Mouse (Mus musculus) heart, embryonic 13.5 days (tissue): ENCODE measurements at regions not wholly inside any gene's neighbourhood (a gene's known extent, or its start where the extent isn't known, plus 50 kb on each side); places are given as distances from the start of the nearest gene placed in this dataset.
"Not testable (repeated sequence)": the region's sequence is repeated elsewhere in the genome, so short reads cannot be mapped to it uniquely, and the experiment has no call there.

ENCODE experiments used
- ATAC-seq: fragments of 200-750 bp; cut with Nextera tagmentation; 2 replicates; pipeline ENCODE4 v1.8.0; 2017; ENCODE audit warnings: moderate TSS enrichment; ENCODE audit not compliant: insufficient number of reproducible peaks, low FRiP score, low TSS enrichment; ENCODE audit errors: extremely low read depth
- H3K27ac ChIP-seq: fragments of 300-500 bp; sonication (generic); replicated peaks from 2 replicates; pipeline ENCODE4 v1.5.1; 2015; ENCODE audit warnings: moderate library complexity, mild to moderate bottlenecking, inconsistent platforms
- H3K27me3 ChIP-seq: fragments of 300-500 bp; sonication (generic); replicated peaks from 2 replicates; pipeline ENCODE4 v1.6.1; 2015; ENCODE audit warnings: mild to moderate bottlenecking, inconsistent platforms
- H3K36me3 ChIP-seq: fragments of 300-500 bp; sonication (generic); 2 replicates; pipeline ENCODE4 v1.6.1; 2015; ENCODE audit warnings: mild to moderate bottlenecking, inconsistent platforms
- H3K4me1 ChIP-seq: fragments of 300-500 bp; sonication (generic); 2 replicates; pipeline ENCODE4 v1.6.1; 2015; ENCODE audit warnings: inconsistent platforms
- H3K4me2 ChIP-seq: fragments of 300-500 bp; sonication (generic); 2 replicates; pipeline ENCODE4 v1.6.1; 2015; ENCODE audit warnings: inconsistent platforms, mild to moderate bottlenecking, moderate library complexity
- H3K4me3 ChIP-seq: fragments of 300-500 bp; sonication (generic); 2 replicates; pipeline ENCODE4 v1.5.1; 2015; ENCODE audit warnings: moderate library complexity, mild to moderate bottlenecking, inconsistent platforms
- H3K9ac ChIP-seq: fragments of 300-500 bp; sonication (generic); 2 replicates; pipeline ENCODE4 v1.6.1; 2015; ENCODE audit warnings: inconsistent platforms, mild to moderate bottlenecking, moderate library complexity
- H3K9me3 ChIP-seq: fragments of 300-500 bp; sonication (generic); 2 replicates; pipeline ENCODE4 v1.6.1; 2016; ENCODE audit warnings: inconsistent platforms
- WGBS: fragments of 180-500 bp; shearing (Covaris S2); methylation state at CpG from one replicate; pipeline ENCODE4 v1.1.7; 2015; ENCODE audit warnings: mixed read lengths; 5-methylcytosine and 5-hydroxymethylcytosine counted together

DNA sequence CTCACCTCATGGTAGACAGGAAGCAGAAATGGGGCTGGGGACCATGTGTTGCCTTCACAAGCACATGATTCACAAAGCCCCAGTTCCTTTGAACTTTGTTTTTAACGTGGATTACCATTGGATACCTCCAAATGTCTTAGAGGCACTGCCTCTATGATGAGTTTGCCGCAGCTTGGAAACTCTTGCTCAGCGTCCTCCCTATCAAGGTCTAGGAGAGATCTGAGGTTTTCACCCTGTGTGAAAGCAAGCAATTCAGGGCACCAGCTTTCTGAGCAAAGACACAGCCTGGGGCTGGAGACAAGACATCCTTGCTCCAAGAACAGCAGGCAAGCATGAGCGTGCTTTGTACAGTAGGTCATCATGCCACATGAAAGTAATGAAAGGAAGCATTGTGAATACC, 93.6 kb upstream of the Ifngr1 start:
- WGBS = 64% methylated on average over 4 of the region's 4 CpGs

DNA sequence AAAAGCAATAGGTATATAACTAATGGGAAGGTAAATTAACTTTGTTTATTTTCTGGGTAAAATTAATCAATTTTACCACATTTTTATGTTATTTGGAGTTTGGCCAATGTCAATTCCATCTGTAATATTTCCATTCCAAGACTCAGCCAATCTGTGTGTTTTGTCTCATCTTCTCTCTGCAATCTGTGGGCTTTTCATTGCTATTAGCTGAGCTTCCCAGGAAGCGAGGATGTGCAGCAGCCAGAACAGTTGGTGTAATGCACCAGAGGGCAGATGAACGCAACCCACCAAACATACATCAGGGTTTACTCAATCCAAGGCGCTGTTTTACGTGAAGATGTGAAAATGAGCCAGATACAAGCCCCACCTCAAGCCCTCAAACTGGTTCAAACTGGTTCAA, 88.9 kb upstream of the Ifngr1 start:
- H3K4me2 ChIP-seq = no peak overlapping the region
- no peaks in the 10 kb centered on the region for H3K36me3 ChIP-seq
- no peaks in the 10 kb centered on the region for H3K27me3 ChIP-seq
- no peak overlapping the region for H3K27ac ChIP-seq
- WGBS = 82% methylated on average over 4 of the region's 4 CpGs
- H3K4me3 ChIP-seq = no peak overlapping the region
- no peak for ATAC-seq
- no peaks in the 10 kb centered on the region for H3K4me1 ChIP-seq
- H3K9ac ChIP-seq = no peak overlapping the region
- H3K9me3 ChIP-seq = no peaks in the 10 kb centered on the region

More for the DNA sequence above, 93.6 kb upstream of the Ifngr1 start:
- Histone ChIP-seq H3K4me3 (no peak overlapping the region), H3K4me1 (peaks cover 7% of the 10 kb centered on the region), H3K27ac (no peak overlapping the region), H3K36me3 (no peaks in the 10 kb centered on the region), H3K27me3 (no peaks in the 10 kb centered on the region), H3K9ac (no peak overlapping the region), H3K9me3 (no peaks in the 10 kb centered on the region), H3K4me2 (no peak overlapping the region)
- ATAC-seq = no peak

DNA sequence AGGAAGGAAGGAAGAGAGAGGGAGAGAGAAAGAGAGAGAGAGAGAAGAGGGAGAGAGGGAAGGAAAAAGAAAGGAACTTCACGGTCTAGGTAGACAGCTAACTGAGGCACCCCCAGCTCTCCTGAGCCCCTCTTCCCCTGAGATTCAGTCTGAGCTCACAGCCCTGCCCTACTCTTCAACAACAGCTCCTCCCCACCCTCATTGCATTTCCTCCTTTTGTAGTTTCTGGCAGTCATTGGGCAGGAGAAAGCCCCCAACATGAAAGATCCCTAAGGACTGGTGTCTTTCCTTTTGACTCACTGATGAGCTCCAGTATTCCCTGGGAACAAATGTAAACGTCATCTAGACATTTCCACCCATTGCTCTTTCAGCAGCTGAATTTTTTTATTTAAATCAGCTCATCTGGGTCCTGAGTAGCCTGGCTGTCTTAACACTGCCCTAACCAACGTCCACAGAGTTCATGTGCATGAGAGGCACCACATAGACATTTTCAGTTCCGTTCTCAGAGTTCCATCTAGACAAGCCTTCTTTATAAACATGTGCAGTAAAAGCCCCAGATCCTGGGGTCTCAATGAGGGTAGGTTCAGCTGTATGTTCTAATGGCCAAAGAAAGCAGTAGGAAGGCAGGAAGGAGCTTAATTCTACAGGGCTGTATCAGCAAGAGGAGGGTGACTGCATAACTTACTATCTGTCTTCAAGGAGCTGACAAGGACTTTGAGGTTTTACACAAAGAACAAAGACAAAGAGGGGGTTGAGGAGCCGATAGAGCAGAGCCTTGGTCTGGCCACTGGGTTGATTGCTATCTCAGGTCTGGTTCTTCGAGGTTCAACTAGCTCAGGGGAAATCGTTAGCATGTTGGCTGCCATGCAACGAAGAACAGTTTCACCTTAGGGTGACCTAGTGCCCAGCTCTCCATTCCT, 87.6 kb upstream of the Ifngr1 start:
- no peaks in the 10 kb centered on the region for H3K27me3 ChIP-seq
- H3K27ac ChIP-seq = no peak overlapping the region
- H3K9me3 ChIP-seq = no peaks in the 10 kb centered on the region
- WGBS = 46% methylated on average over 8 of the region's 8 CpGs
- H3K9ac ChIP-seq = no peak overlapping the region
- no peaks in the 10 kb centered on the region for H3K36me3 ChIP-seq
- no peak overlapping the region for H3K4me2 ChIP-seq
- no peaks in the 10 kb centered on the region for H3K4me1 ChIP-seq
- H3K4me3 ChIP-seq = no peak overlapping the region
- no peak for ATAC-seq

DNA sequence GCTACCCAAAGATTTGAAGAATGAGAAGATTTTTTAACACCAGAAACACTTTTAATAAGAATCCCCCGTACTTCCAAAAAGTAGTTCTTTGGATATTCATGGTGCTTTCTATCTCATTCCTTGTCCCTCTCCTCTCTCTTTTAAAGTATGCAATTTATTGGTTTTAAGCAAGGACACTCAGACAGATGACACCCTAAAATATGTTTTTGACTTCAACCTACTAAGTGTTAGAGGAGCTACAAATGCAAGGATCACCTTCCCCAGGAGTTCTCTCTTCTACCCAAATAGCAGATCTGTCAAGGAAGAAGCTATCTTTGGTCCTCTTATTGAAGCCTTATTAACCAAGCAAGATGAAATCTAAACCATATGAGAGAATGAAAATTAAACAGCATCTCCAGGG, 86.6 kb upstream of the Ifngr1 start:
- Histone ChIP-seq H3K4me3 (no peak overlapping the region), H3K9ac (no peak overlapping the region), H3K27me3 (no peaks in the 10 kb centered on the region), H3K36me3 (no peaks in the 10 kb centered on the region), H3K4me1 (no peaks in the 10 kb centered on the region), H3K4me2 (no peak overlapping the region), H3K9me3 (no peaks in the 10 kb centered on the region), H3K27ac (no peak overlapping the region)
- 89% methylated on average over 1 of the region's 1 CpGs for WGBS
- ATAC-seq = no peak

DNA sequence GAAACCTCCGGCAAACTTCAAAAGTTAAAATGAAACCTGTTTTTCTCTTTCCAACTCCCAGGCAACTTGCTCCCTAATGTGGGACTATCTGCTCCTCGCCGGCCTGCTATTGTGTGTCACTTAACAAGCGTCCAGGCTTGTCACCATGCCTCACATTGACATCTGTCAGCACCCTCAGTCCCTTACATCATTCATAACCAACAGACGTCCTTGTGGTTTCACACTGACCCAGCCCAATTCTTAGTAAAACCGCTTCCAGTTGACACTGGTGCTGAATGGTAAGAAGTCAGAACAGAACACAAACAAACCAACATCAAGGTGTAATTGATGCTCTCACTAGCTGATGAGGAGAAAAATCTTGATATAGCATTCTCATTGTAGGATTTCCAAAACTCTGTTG, 85.8 kb upstream of the Ifngr1 start:
- Histone ChIP-seq H3K9me3 (no peaks in the 10 kb centered on the region), H3K27ac (no peak overlapping the region), H3K9ac (no peak overlapping the region), H3K36me3 (no peaks in the 10 kb centered on the region), H3K4me2 (no peak overlapping the region), H3K4me1 (no peaks in the 10 kb centered on the region), H3K4me3 (no peak overlapping the region), H3K27me3 (no peaks in the 10 kb centered on the region)
- 44% methylated on average over 6 of the region's 6 CpGs for WGBS
- no peak for ATAC-seq

DNA sequence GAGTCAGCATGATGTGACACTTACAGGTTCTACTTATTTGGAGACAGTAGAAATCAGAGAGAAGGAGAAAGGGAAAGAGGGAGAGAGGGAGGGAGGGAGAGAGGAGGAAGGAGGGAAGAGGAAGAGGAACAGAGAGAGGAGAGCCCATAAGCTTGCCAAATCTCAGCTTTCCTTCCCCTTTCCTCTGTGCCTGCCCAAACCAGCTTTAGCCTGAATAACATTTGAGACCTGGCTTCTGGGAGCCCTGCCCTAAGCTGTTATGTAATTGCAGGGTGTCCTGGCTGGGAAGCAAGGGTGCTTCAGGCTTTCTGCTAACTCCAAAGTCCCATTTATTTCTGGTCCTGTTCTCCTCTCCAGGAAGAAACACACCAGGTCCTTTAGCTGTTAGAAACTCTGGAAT, 85.3 kb upstream of the Ifngr1 start:
- no peak overlapping the region for H3K9ac ChIP-seq
- H3K27ac ChIP-seq = no peak overlapping the region
- H3K27me3 ChIP-seq = no peaks in the 10 kb centered on the region
- H3K4me2 ChIP-seq = no peak overlapping the region
- no peaks in the 10 kb centered on the region for H3K36me3 ChIP-seq
- no peaks in the 10 kb centered on the region for H3K9me3 ChIP-seq
- H3K4me1 ChIP-seq = no peaks in the 10 kb centered on the region
- H3K4me3 ChIP-seq = no peak overlapping the region
- no peak for ATAC-seq

DNA sequence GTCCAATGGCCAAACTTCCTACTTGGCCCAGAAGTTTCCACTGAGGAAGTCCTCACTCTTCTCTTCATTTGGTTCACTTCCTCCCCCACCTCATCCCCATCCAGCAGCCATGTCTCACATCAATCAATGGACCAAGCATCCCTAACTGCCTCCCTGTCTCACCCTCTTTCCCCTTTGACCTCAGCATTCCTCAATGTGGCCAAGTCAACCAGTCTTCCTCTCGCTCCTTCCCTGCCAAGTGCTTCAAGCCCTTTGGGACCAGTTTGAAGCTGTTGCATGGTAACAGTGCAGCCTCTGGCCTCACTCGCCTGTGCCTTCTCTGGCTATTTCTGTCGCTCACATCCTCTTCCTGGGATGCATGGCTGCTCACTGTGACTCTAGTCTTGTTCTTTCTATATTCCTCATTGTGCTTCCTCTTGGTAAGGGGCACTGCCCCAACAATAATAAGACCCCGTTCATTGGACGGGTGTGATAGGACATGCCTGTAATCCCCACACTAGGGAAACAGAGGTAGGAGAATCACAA, 83.5 kb upstream of the Ifngr1 start:
- Histone ChIP-seq H3K36me3 (no peaks in the 10 kb centered on the region), H3K27me3 (no peaks in the 10 kb centered on the region), H3K4me1 (no peaks in the 10 kb centered on the region), H3K4me3 (no peak overlapping the region), H3K9ac (no peak overlapping the region), H3K27ac (no peak overlapping the region), H3K9me3 (no peaks in the 10 kb centered on the region), H3K4me2 (no peak overlapping the region)
- WGBS = 67% methylated on average over 5 of the region's 5 CpGs
- no peak for ATAC-seq

DNA sequence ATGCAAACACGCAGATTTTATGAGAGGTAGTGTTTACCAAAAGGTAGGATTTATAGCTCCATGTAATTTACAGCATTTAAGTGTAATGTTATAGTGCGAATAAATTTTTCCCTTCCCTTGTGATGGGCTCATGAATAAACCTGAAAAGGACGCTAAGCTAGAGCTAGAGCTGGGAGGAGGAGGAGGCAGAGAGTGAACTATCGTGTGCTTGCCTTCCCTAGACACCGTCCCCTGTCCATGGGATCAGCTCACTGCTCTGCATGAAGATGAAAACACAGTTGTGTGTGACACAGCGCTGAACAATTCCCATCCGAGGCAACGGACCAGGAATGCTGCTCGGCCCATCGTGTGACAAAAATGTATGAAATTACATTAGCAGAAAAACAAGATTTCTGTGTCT, 81.7 kb upstream of the Ifngr1 start:
- no peak overlapping the region for H3K4me3 ChIP-seq
- no peak for ATAC-seq
- H3K27me3 ChIP-seq = no peaks in the 10 kb centered on the region
- H3K36me3 ChIP-seq = no peaks in the 10 kb centered on the region
- H3K27ac ChIP-seq = no peak overlapping the region
- H3K4me1 ChIP-seq = no peaks in the 10 kb centered on the region
- no peak overlapping the region for H3K9ac ChIP-seq
- H3K9me3 ChIP-seq = no peaks in the 10 kb centered on the region
- WGBS = 77% methylated on average over 10 of the region's 10 CpGs
- no peak overlapping the region for H3K4me2 ChIP-seq

DNA sequence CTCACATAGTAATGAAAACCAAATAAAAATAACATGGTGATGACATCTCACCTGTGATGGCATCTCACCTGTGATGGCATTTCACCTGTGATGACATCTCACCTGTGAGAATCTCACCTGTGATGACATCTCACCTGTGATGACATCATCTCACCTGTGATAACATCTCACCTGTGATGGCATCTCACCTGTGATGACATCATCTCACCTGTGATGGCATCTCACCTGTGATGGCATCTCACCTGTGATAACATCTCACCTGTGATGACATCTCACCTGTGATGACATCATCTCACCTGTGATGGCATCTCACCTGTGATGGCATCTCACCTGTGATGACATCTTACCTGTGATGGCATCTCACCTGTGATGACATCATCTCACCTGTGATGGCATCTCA, 77.4 kb upstream of the Ifngr1 start:
- not testable (repeated sequence) for ATAC-seq, H3K27me3 ChIP-seq, H3K27ac ChIP-seq, H3K9me3 ChIP-seq, H3K4me1 ChIP-seq, H3K9ac ChIP-seq, H3K36me3 ChIP-seq, H3K4me3 ChIP-seq, H3K4me2 ChIP-seq

DNA sequence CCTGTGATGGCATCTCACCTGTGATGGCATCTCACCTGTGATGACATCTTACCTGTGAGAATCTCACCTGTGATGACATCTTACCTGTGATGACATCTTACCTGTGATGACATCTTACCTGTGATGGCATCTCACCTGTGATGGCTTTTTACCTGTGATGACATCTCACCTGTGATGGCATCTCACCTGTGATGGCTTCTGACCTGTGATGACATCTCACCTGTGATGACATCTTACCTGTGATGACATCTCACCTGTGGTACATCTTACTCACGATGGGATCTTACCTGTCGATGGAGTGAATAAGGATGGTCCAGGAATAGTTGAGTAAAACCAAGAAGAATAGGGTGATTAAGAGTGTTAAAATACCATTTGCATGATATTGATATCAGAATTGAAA, 76.9 kb upstream of the Ifngr1 start:
- Histone ChIP-seq H3K9me3 (no peaks in the 10 kb centered on the region), H3K36me3 (no peaks in the 10 kb centered on the region), H3K27ac (no peak overlapping the region), H3K4me3 (no peak overlapping the region), H3K27me3 (no peaks in the 10 kb centered on the region), H3K9ac (no peak overlapping the region), H3K4me1 (no peaks in the 10 kb centered on the region), H3K4me2 (no peak overlapping the region)
- 89% methylated on average over 2 of the region's 2 CpGs for WGBS
- ATAC-seq = no peak

DNA sequence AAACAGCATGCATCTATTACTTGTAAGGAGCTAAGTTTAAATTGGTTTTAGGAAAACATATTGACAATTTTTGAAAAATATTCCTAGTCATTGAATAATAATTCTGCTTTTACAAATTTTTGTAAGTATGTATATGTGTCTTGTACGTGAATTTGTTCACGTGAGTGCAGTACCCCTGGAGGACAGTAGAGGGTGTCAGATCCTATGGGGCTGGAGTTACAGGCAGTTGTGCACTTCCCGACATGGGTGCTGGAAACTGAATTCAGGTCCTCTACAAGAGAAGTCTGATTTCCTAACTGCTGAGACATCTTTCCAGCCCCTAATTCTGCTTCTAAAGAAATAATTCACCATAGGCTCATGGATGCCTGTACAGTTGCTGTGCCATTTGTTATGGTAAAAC, 75.7 kb upstream of the Ifngr1 start:
- no peak for ATAC-seq
- WGBS = 87% methylated on average over 3 of the region's 3 CpGs
- H3K27ac ChIP-seq = no peak overlapping the region
- no peaks in the 10 kb centered on the region for H3K27me3 ChIP-seq
- no peaks in the 10 kb centered on the region for H3K4me1 ChIP-seq
- no peaks in the 10 kb centered on the region for H3K9me3 ChIP-seq
- H3K9ac ChIP-seq = no peak overlapping the region
- H3K36me3 ChIP-seq = no peaks in the 10 kb centered on the region
- H3K4me3 ChIP-seq = no peak overlapping the region
- H3K4me2 ChIP-seq = no peak overlapping the region

DNA sequence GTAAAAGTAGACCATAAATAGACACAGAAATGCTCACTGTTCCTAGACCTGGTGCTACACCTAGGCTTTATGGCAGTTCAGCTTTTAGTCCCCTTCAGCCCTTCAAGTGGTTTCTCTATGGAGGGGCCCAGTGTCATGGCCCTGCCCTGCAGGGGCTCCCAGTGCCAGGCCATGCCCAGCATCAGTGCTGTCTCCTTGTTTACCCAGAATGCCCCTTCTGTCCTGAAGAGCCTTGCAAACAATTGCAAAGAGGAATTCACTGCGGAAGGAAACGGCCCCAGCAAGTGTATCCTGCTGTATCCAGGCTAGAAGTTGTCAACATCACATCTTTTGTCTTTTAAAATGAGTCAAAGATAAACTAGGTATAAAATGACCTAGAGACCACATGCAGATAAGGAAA, 74.7 kb upstream of the Ifngr1 start:
- Histone ChIP-seq H3K27me3 (no peaks in the 10 kb centered on the region), H3K4me3 (no peak overlapping the region), H3K9me3 (no peaks in the 10 kb centered on the region), H3K4me2 (no peak overlapping the region), H3K9ac (no peak overlapping the region), H3K4me1 (no peaks in the 10 kb centered on the region), H3K36me3 (no peaks in the 10 kb centered on the region), H3K27ac (no peak overlapping the region)
- WGBS = 50% methylated on average over 2 of the region's 2 CpGs
- no peak for ATAC-seq
